Mouse (Mus musculus) thymus, adult 2 months (tissue): ENCODE measurements around the gene Cysrt1. TPM values are rescaled to one million over a fixed set of nuclear protein-coding genes. Genes with fewer than 3 reads are reported as not detected.

Experiments
- DNase-seq: peaks from one replicate; pipeline ENCODE4 v3.0.0; 2021
- H3K27ac ChIP-seq: fragments of 200-500 bp; 2 replicates; pipeline ENCODE4 v1.5.1; 2012; ENCODE audit warnings: low read length, control low read depth; ENCODE audit not compliant: control insufficient read depth, insufficient read depth
- H3K27me3 ChIP-seq: fragments of 200-500 bp; 2 replicates; pipeline ENCODE4 v1.6.1; 2012; ENCODE audit warnings: mild to moderate bottlenecking, low read length, moderate library complexity, mixed read lengths; ENCODE audit not compliant: control insufficient read depth, insufficient read depth
- H3K36me3 ChIP-seq: fragments of 200-500 bp; 2 replicates; pipeline ENCODE4 v1.6.1; 2012; ENCODE audit warnings: mild to moderate bottlenecking, low read length, moderate library complexity; ENCODE audit not compliant: control insufficient read depth, insufficient read depth
- H3K4me1 ChIP-seq: fragments of 200-500 bp; replicated peaks from 2 replicates; pipeline ENCODE4 v1.6.1; 2012; ENCODE audit warnings: low read length; ENCODE audit not compliant: control insufficient read depth, insufficient read depth
- H3K4me3 ChIP-seq: fragments of 200-500 bp; 2 replicates; pipeline ENCODE4 v1.5.1; 2012; ENCODE audit warnings: mild to moderate bottlenecking, low read length, control low read depth, moderate library complexity; ENCODE audit not compliant: control insufficient read depth, insufficient read depth
- CTCF ChIP-seq: fragments of 200-500 bp; IDR thresholded peaks from 2 replicates; pipeline ENCODE4 v1.5.1; 2012; ENCODE audit warnings: mild to moderate bottlenecking, control low read depth, low read length, moderate library complexity, borderline replicate concordance; ENCODE audit not compliant: control insufficient read depth, poor library complexity, insufficient read depth; ENCODE audit errors: extremely low read depth
- POLR2A ChIP-seq: fragments of 200-500 bp; IDR thresholded peaks from 2 replicates; pipeline ENCODE4 v1.6.1; 2012; ENCODE audit warnings: mild to moderate bottlenecking, low read length, control low read depth, moderate library complexity; ENCODE audit not compliant: control insufficient read depth, poor library complexity, insufficient read depth; ENCODE audit errors: extremely low read depth
- WGBS: fragments of 180-500 bp; shearing (Covaris S2); methylation state at CpG from one replicate; pipeline ENCODE4 v1.1.7; 2018; 5-methylcytosine and 5-hydroxymethylcytosine counted together
- polyA plus RNA-seq: library from polyadenylated mRNA; depleted of rRNA; stranded (reverse); fragments of >200 nt; gene quantifications from 2 replicates; pipeline ENCODE4 v1.2.3, GENCODE M21; 2012; rRNA removed

The Cysrt1 gene
- 1.6 and 2.1 TPM in 2 replicates for polyA plus RNA-seq

DNA sequence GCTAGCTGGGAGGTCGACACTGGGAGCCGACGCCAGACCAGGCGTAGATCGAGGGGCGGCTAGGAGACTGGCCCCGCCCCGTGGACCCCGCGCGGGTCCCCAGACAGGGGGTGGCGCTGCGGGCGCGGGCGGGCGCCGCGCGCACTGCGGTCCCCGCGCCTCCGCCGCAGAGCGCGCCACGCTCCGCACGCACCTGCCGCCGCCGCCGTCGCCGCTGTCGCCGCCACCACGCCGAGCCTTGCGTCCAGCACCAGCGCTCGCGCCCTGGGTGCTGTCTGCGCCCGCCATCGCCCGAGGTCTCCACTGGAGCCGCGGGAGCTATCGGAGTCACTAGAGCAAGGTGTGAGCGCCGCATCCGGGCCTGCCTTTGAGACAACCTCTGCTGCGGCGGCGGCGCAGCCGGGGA lies at the start of gene Cysrt1, which contains the start of gene Rnf208:
Gene Cysrt1, minus strand, starts transcription at position 352 of the 406 bp plus-strand sequence.
Gene Rnf208, plus strand, starts transcription at position 155 of the 406 bp plus-strand sequence.
- Histone ChIP-seq H3K36me3 (no peaks in the 10 kb centered on the region), H3K27me3 (peaks cover 12% of the 10 kb centered on the region), H3K4me3 (peak within 1 kb of the TSS; percentile 42), H3K27ac (no peak within 1 kb of the TSS), H3K4me1 (peaks cover 20% of the 10 kb centered on the region)
- DNase-seq: no peak
- TF ChIP-seq POLR2A (no peak), CTCF (no peak)
- under 1% methylated on average over 59 of the region's 59 CpGs for WGBS

GRCm38 (mm10) chr2:25291184-25292053 lies 49.2 kb upstream of the Cysrt1 start:
- WGBS: 20% methylated on average over 32 of the region's 32 CpGs
- no peaks in the 10 kb centered on the region for H3K36me3 ChIP-seq
- H3K27ac ChIP-seq: no peak overlapping the region
- H3K27me3 ChIP-seq: peaks cover 17% of the 10 kb centered on the region
- no peak for DNase-seq
- no peaks in the 10 kb centered on the region for H3K4me1 ChIP-seq
- no peak for TF ChIP-seq POLR2A
- TF ChIP-seq CTCF: no peak
- H3K4me3 ChIP-seq: no peak overlapping the region

DNA sequence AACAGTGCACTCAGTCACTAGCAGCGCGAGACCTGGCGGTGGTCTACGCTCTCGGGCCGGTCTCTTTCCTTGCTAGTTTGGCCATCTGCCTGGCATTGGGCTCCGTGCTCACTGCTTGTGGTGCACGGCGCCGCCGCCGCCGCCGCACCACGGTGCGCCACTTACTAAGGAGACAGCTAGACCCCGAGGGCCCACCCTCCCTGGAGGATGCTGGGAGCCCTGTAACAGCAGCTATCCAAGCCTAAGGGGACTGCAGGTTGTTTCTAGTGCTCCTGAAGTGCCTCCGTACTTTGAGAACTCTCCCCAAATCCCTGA lies 48.5 kb upstream of the Cysrt1 start:
- no peak for DNase-seq
- WGBS: 5% methylated on average over 18 of the region's 18 CpGs
- H3K36me3 ChIP-seq: no peaks in the 10 kb centered on the region
- TF ChIP-seq POLR2A (no peak), CTCF (no peak)
- no peaks in the 10 kb centered on the region for H3K4me1 ChIP-seq
- no peak overlapping the region for H3K4me3 ChIP-seq
- H3K27ac ChIP-seq: no peak overlapping the region
- peaks cover 17% of the 10 kb centered on the region for H3K27me3 ChIP-seq

GRCm38 (mm10) chr2:25290101-25290815 lies 48.0 kb upstream of the Cysrt1 start:
- Histone ChIP-seq H3K4me3 (no peak overlapping the region), H3K27ac (no peak overlapping the region), H3K27me3 (peaks cover 17% of the 10 kb centered on the region), H3K4me1 (no peaks in the 10 kb centered on the region), H3K36me3 (peaks cover 4% of the 10 kb centered on the region; the same call in 1 of the 2 replicates)
- DNase-seq: no peak
- WGBS: 7% methylated on average over 54 of the region's 54 CpGs
- TF ChIP-seq CTCF: no peak

GRCm38 (mm10) chr2:25289651-25290050 lies 47.4 kb upstream of the Cysrt1 start, which contains the start of gene Lrrc26:
Gene Lrrc26 (plus strand): TSS chr2:25289915.
- Histone ChIP-seq H3K4me3 (no peak within 1 kb of the TSS), H3K4me1 (no peaks in the 10 kb centered on the region), H3K27me3 (peaks cover 17% of the 10 kb centered on the region), H3K36me3 (peaks cover 10% of the 10 kb centered on the region), H3K27ac (no peak within 1 kb of the TSS)
- WGBS: 8% methylated on average over 11 of the region's 11 CpGs
- DNase-seq: no peak
- TF ChIP-seq POLR2A (no peak), CTCF (no peak)

- peaks cover 17% of the 10 kb centered on the region for H3K27me3 ChIP-seq
- TF ChIP-seq POLR2A (no peak), CTCF (no peak)
Observed at GRCm38 (mm10) chr2:25288734-25289345, 46.6 kb upstream of the Cysrt1 start.

More at GRCm38 (mm10) chr2:25288734-25289345, 46.6 kb upstream of the Cysrt1 start:
- Histone ChIP-seq H3K4me3 (no peak overlapping the region), H3K4me1 (no peaks in the 10 kb centered on the region), H3K36me3 (peaks cover 18% of the 10 kb centered on the region), H3K27ac (no peak overlapping the region)
- WGBS: 87% methylated on average over 7 of the region's 7 CpGs
- DNase-seq: no peak
